Mouse (Mus musculus): ENCODE results near the gene Ubap1. TPM values are rescaled to one million over a fixed set of nuclear protein-coding genes. Genes with fewer than 3 reads are reported as not detected.

Gene Ubap1
- 39.7 and 59.5 TPM in 2 replicates for polyA plus RNA-seq (2014; fragmentation: Nextera tagmentation; extraction: Ambion mirVana)

DNA sequence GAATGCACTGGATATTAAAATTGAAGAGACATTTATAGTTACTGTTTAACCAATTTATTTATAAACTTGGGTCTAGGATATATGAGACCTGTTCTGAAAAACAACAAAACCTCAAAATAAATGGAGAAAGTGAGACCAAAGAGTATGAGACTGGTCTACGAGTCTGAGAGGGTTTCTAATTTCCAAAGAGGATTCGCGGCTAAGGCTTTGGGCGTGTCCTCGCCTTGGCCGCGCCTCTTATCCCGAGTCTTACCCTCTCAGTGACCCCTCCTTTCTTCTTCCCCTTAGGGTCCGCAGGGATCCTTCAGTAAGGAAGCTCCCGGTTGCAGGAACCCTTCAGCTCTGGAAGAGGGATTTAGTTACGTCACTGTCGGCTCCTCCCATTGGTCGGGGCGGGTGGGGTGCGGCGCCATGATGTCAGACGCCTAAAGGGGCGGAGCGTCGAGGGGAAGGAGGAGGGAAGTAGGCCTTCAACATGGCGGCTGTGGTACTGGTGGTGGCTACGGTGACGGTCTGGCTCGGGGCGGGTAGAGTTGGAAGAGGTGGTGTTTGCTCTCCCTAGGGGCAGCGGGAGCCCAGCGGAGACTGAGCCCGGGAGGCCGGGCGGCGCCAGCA lies at the start of gene Ubap1:
Ubap1 (plus strand) TSS at position 413 of the 615 bp plus-strand sequence.
- Histone ChIP-seq H3K9me3 (ENCODE audit: control insufficient read depth, low read length) (no peaks in the 10 kb centered on the region), H3K9ac (ENCODE audit: low read depth, low read length) (peak within 1 kb of the TSS; percentile 86), H3K4me1 (ENCODE audit: control insufficient read depth, insufficient read depth, low read length) (0 out of 2 replicates have a peak, but pooled peaks cover 4% of the 10 kb centered on the region), H3K36me3 (ENCODE audit: control insufficient read depth, insufficient read depth, low read length) (0 out of 2 replicates have a peak, but pooled peaks cover 6% of the 10 kb centered on the region), H3K4me3 (ENCODE audit: low read length) (peak within 1 kb of the TSS; percentile 89), H3K27ac (ENCODE audit: low read depth, low read length) (peak within 1 kb of the TSS; percentile 96), H3K27me3 (ENCODE audit: control insufficient read depth, insufficient read depth, low read length) (no peaks in the 10 kb centered on the region), H3K4me2 (replicated peaks; ENCODE audit: low read depth, low read length) (peak within 1 kb of the TSS; percentile 67)
- WGBS = under 1% methylated on average over 31 of the region's 31 CpGs
- peak; percentile 99 for ATAC-seq (ENCODE audit: low FRiP score, low TSS enrichment)

DNA sequence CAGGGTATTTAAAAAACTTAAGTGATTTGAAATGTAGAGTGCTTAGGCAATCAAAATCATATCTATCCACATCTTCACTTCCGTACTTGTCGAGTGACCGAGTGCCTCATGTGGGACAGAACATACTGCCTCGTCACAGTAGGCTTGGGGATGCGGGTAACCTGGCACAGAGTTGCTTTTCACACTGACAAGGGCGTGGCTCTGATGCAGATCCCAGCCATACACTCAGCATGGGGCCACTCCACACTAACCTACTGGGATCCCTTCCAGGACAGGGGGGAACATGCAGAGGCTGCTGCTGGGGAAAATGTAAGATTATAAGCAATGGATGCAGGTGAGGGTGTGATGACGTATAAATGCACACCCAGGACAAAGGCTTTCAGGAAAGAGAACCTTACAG lies 45.1 kb upstream of the Ubap1 start:
- Histone ChIP-seq H3K4me2 (replicated peaks; ENCODE audit: low read depth, low read length) (no peak overlapping the region), H3K36me3 (ENCODE audit: control insufficient read depth, insufficient read depth, low read length) (peaks cover 76% of the 10 kb centered on the region)

DNA sequence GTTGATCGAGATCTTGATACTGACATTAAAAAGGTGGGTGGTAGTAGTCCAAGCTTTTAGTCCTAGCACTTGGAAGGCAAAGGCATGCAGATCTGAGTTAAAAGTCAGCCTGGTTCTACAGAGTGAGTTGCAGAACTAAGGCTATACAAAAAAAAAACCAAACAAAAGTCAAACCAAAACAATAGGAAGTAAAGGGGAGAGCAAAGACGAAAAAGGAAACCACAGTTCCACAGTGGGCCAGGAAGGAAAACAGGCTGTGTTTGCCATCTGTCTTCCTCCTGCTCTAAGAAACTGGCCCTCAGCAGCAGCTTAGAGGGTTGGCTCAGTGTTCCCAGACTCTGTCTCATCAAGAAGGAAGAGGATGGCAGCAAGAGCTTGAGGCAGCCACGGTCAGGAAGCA lies 44.5 kb upstream of the Ubap1 start:
- Histone ChIP-seq H3K27me3 (ENCODE audit: control insufficient read depth, insufficient read depth, low read length) (no peaks in the 10 kb centered on the region), H3K4me2 (replicated peaks; ENCODE audit: low read depth, low read length) (no peak overlapping the region), H3K9ac (ENCODE audit: low read depth, low read length) (no peak overlapping the region), H3K4me3 (ENCODE audit: low read length) (no peak overlapping the region), H3K36me3 (ENCODE audit: control insufficient read depth, insufficient read depth, low read length) (peaks cover 76% of the 10 kb centered on the region), H3K27ac (ENCODE audit: low read depth, low read length) (no peak overlapping the region), H3K9me3 (ENCODE audit: control insufficient read depth, low read length) (no peaks in the 10 kb centered on the region), H3K4me1 (ENCODE audit: control insufficient read depth, insufficient read depth, low read length) (no peaks in the 10 kb centered on the region)
- no peak for ATAC-seq (ENCODE audit: low FRiP score, low TSS enrichment)
- WGBS = 57% methylated on average over 3 of the region's 3 CpGs

More for the DNA sequence above, 45.1 kb upstream of the Ubap1 start:
- no peak overlapping the region for H3K9ac ChIP-seq (ENCODE audit: low read depth, low read length)
- H3K9me3 ChIP-seq (ENCODE audit: control insufficient read depth, low read length) = no peaks in the 10 kb centered on the region
- no peaks in the 10 kb centered on the region for H3K4me1 ChIP-seq (ENCODE audit: control insufficient read depth, insufficient read depth, low read length)
- H3K4me3 ChIP-seq (ENCODE audit: low read length) = no peak overlapping the region
- no peaks in the 10 kb centered on the region for H3K27me3 ChIP-seq (ENCODE audit: control insufficient read depth, insufficient read depth, low read length)
- 94% methylated on average over 7 of the region's 7 CpGs for whole genome bisulfite sequencing
- H3K27ac ChIP-seq (ENCODE audit: low read depth, low read length) = no peak overlapping the region
- no peak for ATAC-seq (ENCODE audit: low FRiP score, low TSS enrichment)

DNA sequence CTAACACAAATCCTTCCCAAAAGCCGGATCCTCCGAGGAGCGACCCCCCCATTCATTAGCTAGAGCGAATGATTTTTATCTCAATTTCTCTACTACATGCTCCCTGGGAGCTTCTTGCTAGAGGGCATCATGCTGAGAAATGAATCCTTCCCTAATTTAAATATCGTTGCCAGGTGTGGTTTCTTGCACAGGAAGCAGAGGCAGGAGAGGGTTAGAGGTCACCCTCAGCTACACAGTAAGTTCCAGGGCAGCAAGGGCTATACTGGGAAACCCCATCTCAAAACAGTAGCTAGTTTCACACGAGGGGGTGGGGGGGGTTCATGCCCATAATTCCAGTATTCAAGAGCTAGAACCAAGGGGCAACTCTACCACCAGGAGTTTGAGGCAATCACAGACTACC lies 41.4 kb upstream of the Ubap1 start:
- H3K4me2 ChIP-seq (replicated peaks; ENCODE audit: low read depth, low read length) = no peak overlapping the region
- no peak overlapping the region for H3K9ac ChIP-seq (ENCODE audit: low read depth, low read length)
- ATAC-seq (ENCODE audit: low FRiP score, low TSS enrichment) = no peak
- H3K4me3 ChIP-seq (ENCODE audit: low read length) = no peak overlapping the region
- H3K36me3 ChIP-seq (ENCODE audit: control insufficient read depth, insufficient read depth, low read length) = peaks cover 73% of the 10 kb centered on the region
- no peaks in the 10 kb centered on the region for H3K4me1 ChIP-seq (ENCODE audit: control insufficient read depth, insufficient read depth, low read length)
- H3K27me3 ChIP-seq (ENCODE audit: control insufficient read depth, insufficient read depth, low read length) = no peaks in the 10 kb centered on the region
- H3K9me3 ChIP-seq (ENCODE audit: control insufficient read depth, low read length) = no peaks in the 10 kb centered on the region
- 86% methylated on average over 6 of the region's 6 CpGs for WGBS
- no peak overlapping the region for H3K27ac ChIP-seq (ENCODE audit: low read depth, low read length)

- no peaks in the 10 kb centered on the region for H3K9me3 ChIP-seq (ENCODE audit: control insufficient read depth, low read length)
- H3K36me3 ChIP-seq (ENCODE audit: control insufficient read depth, insufficient read depth, low read length) = peaks cover 57% of the 10 kb centered on the region
- no peak overlapping the region for H3K4me2 ChIP-seq (replicated peaks; ENCODE audit: low read depth, low read length)
- ATAC-seq (ENCODE audit: low FRiP score, low TSS enrichment) = no peak
- 94% methylated on average over 9 of the region's 9 CpGs for WGBS
- no peaks in the 10 kb centered on the region for H3K27me3 ChIP-seq (ENCODE audit: control insufficient read depth, insufficient read depth, low read length)
- H3K27ac ChIP-seq (ENCODE audit: low read depth, low read length) = no peak overlapping the region
- H3K4me3 ChIP-seq (ENCODE audit: low read length) = no peak overlapping the region
- peaks cover 15% of the 10 kb centered on the region for H3K4me1 ChIP-seq (ENCODE audit: control insufficient read depth, insufficient read depth, low read length)
- no peak overlapping the region for H3K9ac ChIP-seq (ENCODE audit: low read depth, low read length)
Measured at GRCm38 (mm10) chr4:41310567-41311563, 37.9 kb upstream of the Ubap1 start.

DNA sequence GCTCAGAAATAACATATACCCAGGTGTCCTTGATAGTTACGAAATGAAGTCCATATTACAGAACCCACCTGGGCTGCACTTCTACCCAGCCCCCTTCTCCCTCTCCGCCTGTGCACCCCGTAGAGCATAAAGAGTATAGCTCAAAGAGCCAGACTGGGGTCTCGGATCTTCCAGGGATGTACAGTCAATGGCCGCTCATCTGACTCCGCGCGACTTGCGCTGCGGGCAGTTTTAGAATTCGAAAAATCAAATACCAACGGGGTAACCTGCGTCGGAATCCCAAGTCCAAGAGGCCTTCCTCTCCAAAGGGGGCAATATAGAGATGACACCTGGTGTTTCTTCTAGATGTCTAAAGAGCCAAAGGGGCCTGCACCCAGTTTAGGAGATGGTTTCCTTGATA lies 35.1 kb upstream of the Ubap1 start:
- 16% methylated on average over 14 of the region's 14 CpGs for WGBS
- H3K9me3 ChIP-seq (ENCODE audit: control insufficient read depth, low read length) = no peaks in the 10 kb centered on the region
- ATAC-seq (ENCODE audit: low FRiP score, low TSS enrichment) = no peak

DNA sequence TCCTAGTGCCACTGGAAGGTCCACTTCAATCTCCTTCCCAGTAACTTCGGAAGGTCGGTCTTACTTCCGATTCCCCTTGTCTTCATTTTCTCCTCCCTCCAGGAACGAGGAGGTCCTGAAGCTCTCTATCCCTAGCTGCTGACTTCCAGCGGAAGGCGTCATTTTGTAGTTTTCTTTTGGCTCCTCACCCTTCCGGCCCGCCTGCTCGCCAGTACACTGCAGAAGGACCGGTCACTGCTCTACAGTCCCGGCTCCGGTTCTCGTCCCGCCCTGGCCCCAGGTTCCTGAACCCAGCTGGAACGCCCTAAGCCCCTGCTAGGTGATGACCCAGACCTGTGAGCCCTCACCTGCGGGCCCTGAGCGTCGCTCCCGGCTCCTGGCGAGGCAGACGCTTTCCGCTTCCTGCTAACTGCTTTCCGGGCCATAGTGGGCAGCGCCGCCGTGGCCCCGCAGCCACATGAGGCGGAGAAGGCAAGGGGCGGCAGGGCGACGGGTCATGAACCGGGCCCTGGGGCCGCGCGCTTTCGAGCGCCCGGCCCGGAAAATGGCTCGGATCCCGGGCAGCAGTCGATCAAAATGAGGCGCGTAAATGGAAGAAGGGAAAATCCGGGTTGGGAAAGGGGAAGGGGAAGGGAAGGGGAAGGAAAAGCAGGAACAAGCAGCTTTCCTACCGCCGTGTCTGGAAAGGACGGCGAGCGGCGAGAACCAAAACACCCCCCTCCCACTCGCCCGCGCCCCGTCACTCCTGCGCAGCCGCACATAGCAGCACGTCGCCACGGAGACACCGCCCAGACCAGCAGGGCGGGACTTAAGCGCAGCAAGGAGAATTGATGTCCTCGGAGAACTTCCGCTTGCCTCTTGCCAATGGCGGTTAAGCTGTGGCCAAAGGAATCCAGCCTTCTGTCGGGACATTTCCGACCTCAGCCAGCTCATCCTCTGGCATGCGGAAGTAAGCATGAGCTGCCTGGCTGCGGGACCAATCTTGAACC lies 34.4 kb upstream of the Ubap1 start, which contains the start of gene Dcaf12:
Dcaf12 (minus strand) TSS at position 749 of the 989 bp plus-strand sequence.
- ATAC-seq (ENCODE audit: low FRiP score, low TSS enrichment) = peak; percentile 98
- peaks cover 15% of the 10 kb centered on the region for H3K4me1 ChIP-seq (ENCODE audit: control insufficient read depth, insufficient read depth, low read length)
- H3K9ac ChIP-seq (ENCODE audit: low read depth, low read length) = peak within 1 kb of the TSS; percentile 85
- no peaks in the 10 kb centered on the region for H3K9me3 ChIP-seq (ENCODE audit: control insufficient read depth, low read length)
- H3K4me3 ChIP-seq (ENCODE audit: low read length) = peak within 1 kb of the TSS; percentile 90
- peak within 1 kb of the TSS; percentile 96 for H3K27ac ChIP-seq (ENCODE audit: low read depth, low read length)
- peak within 1 kb of the TSS; percentile 94 for H3K4me2 ChIP-seq (replicated peaks; ENCODE audit: low read depth, low read length)
- H3K36me3 ChIP-seq (ENCODE audit: control insufficient read depth, insufficient read depth, low read length) = peaks cover 27% of the 10 kb centered on the region
- WGBS = under 1% methylated on average over 70 of the region's 70 CpGs
- no peaks in the 10 kb centered on the region for H3K27me3 ChIP-seq (ENCODE audit: control insufficient read depth, insufficient read depth, low read length)

More for the DNA sequence above, 35.1 kb upstream of the Ubap1 start:
- Histone ChIP-seq H3K36me3 (ENCODE audit: control insufficient read depth, insufficient read depth, low read length) (peaks cover 34% of the 10 kb centered on the region), H3K4me2 (replicated peaks; ENCODE audit: low read depth, low read length) (peak overlapping the region; percentile 94), H3K4me3 (ENCODE audit: low read length) (peak overlapping the region; percentile 90), H3K4me1 (ENCODE audit: control insufficient read depth, insufficient read depth, low read length) (peaks cover 15% of the 10 kb centered on the region), H3K27ac (ENCODE audit: low read depth, low read length) (peak overlapping the region; percentile 96; the same call in 1 of the 2 replicates), H3K9ac (ENCODE audit: low read depth, low read length) (peak overlapping the region; percentile 85), H3K27me3 (ENCODE audit: control insufficient read depth, insufficient read depth, low read length) (no peaks in the 10 kb centered on the region)

- H3K4me2 ChIP-seq (replicated peaks; ENCODE audit: low read depth, low read length) = peak overlapping the region; percentile 65
- peak overlapping the region; percentile 90 for H3K4me3 ChIP-seq (ENCODE audit: low read length)
- no peak for ATAC-seq (ENCODE audit: low FRiP score, low TSS enrichment)
- peaks cover 21% of the 10 kb centered on the region for H3K36me3 ChIP-seq (ENCODE audit: control insufficient read depth, insufficient read depth, low read length)
- H3K4me1 ChIP-seq (ENCODE audit: control insufficient read depth, insufficient read depth, low read length) = peaks cover 15% of the 10 kb centered on the region
- 54% methylated on average over 8 of the region's 8 CpGs for WGBS
- no peaks in the 10 kb centered on the region for H3K9me3 ChIP-seq (ENCODE audit: control insufficient read depth, low read length)
- peak overlapping the region; percentile 85 for H3K9ac ChIP-seq (ENCODE audit: low read depth, low read length)
- no peaks in the 10 kb centered on the region for H3K27me3 ChIP-seq (ENCODE audit: control insufficient read depth, insufficient read depth, low read length)
- H3K27ac ChIP-seq (ENCODE audit: low read depth, low read length) = peak overlapping the region; percentile 57
Measured at GRCm38 (mm10) chr4:41315173-41315572, 33.6 kb upstream of the Ubap1 start.
